Mouse (Mus musculus) induced T-regulatory cell, adult 2 months (primary cell): ENCODE measurements around the gene Rdx.
A peak's percentile ranks its signal among the peaks of the same experiment; 100 is the strongest.

Experiments used
- DNase-seq: peaks from one replicate; pipeline ENCODE4 v3.0.0-alpha.2; 2012; ENCODE audit warnings: low read depth

Gene Rdx

DNA sequence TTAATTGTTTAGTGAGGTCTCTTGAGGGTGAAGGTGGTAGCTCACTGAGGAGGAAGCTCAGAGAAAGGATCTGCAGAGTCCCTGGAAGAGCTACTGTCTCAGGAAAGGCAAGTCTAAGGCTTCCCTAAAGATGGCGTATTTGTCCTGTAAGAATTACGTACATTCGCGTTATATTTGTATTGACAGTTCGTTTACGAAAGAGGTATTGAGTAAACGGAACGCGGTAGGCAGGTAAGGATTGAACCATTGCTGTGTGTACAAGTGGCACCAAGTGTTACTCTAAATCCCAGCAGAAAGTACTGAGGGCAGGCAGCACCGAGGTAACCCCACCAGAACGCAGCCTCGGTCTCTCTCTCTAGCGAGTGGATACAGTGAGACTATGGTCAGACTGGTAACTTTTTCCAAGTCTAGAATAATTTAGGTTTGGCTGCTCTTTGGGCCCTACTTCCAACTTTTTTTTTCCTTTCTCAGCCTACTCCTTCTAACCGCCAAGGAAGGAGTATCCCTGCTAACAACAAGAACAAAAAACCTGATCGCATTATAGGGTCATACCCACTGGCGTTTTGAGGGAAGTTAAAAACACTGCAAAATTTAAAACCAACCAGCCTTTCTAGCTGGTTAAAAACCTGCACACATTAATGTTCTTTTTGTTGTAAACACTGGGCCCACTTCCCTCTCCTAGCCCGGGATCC lies at the start of gene Rdx:
Gene Rdx, plus strand, starts transcription at position 45 of the 692 bp plus-strand sequence.
- DNase-seq, result no peak

DNA sequence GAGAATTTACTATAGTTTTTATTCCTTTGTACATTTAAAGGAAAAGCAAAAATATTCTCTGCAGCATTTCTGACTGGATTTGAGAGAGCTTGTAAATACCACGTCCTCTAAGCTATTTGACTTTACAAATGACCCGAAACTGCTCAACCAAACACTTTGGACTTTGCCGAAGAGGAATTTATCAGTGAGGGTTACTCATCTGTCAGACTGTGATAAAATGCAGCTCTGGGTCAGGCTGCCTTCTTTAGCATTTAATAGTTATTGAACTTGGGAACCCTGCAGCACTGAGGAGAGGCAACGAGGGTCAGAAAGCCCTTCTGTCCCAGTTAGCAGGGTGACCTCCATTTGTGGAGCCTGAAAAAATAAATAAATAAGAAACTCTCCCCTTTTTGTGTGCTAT lies 43.5 kb upstream of the Rdx start:
- DNase-seq, result no peak

DNA sequence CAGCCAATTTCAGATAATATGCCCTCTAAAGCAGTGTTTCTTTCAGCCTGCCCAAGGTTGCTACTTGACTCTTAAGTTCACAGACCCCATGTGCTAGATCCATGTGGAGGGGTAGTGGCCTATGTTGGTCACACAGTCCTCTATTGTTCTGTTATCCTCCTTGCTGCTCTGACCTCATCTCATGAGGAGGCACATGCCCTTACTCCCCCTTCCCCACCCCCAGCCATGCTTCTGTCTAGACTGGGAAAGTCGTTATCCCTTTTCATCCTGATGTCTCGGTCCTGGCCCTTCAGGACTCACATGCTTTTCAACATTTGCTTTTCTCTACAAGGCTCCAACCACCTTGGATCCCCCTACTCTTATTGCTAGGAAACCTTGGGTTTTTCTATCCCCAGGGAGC lies 39.6 kb upstream of the Rdx start:
- no peak for DNase-seq

DNA sequence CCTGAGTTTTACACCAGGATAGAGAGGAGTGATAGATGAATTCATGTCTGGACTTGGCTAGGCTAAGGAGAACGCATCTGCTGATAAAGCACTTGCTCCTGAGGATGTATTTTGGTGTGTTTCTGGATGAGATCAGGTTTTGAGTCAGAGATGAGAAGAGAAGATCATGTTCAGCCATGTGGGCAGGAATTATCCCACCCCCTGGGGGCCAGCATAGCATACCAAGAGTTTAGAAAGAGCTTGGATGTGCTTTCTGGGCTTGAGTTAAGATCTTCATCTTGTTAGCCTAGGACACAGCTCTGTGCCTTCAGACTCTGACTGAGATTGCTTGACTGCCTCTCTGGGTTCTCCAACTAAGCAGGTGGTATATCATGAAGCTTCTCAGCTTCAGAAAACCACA lies 38.5 kb upstream of the Rdx start:
- no peak for DNase-seq

DNA sequence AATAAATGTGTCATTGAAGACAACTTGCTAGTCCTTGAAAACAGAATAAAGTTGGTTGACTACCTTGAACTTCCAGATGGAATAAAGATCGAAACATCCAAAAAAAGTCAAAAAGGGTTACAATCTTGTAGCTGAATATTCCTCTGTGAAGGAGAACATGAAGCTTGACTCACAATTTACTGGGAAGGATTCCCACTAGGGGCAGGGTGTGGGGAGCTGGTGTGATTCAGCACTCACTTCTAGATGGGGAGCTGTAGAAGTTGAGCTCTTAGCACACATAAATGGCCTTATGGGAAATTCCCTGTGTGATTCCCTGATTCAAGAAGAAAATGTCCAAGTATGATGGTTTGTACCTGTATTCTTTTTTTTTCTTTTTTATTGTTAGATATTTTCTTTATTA lies 34.7 kb upstream of the Rdx start:
- no peak for DNase-seq

DNA sequence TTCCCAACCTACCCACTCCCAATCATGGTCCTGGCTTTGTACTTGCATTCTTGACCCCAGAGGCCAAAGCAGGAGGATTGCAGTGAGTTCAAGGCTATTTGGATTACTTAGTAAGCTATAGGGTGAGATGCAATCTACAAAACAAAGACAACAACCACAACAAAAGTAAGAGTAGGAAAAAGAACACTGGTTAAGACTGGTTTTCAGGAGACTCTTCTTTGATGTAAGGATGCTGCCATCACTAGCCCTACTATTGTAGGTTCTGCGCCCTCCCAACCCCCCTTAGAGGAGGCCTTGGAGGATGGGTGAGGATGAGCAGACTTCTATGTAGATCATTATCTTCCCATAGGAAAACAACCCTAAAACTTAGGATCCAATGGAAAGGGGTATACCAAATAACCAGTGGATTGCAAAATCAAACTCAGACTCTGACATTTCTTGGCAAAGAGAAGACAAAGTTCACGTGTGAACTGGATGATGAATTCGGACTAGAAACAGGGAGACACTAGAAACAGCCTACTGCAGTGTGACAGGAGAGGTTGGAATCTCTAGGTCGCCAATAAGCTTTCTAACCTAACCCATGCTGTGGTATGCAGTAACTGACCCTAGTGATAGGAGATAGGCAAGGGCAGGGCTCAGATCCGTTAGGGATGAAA lies 34.1 kb upstream of the Rdx start:
- DNase-seq, result no peak

DNA sequence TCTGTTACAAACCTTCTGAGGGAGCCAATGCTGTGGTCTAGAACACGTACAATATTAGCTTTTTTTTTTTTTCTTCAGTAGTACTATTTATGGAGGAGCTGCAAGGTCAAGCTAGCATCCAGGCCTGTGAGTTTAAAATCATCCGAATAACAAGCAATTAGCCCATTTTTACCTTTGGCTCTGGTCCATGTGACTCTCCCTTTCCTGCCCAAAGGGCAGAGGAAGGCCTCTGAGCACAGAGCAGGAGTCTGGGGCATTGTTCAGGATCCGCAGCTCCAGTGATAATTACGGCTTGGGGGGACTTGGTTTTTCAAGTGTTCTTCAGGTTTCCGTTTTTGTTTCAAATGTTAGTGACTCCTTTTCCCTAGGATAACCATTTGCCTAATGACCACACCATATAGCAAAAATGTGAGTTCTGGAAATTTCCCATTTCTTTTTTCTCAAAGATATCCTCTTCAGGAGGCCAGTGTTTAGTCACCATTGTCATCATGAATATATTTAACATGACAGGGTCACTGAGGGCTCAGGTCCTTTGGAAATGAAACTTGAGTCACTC lies 33.0 kb upstream of the Rdx start:
- no peak for DNase-seq

DNA sequence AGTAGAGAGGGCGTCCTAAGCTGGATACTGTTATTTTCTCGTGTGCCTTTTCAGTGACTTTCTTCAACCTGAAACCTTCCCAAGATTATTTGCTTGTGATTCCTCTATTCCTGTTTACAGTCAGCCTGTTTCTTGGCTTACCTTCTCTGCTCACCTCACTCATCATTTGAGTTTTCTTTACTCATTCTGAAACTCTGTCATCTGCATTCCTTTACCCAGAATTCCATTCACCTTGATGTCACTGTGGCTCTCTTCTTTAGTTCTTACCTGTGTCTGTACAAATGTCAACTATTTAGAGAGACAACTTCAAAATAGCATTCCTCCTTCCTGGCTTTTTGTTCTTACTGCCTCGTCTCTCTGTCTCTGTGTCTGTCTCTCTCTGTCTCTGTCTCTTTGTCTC lies 29.9 kb upstream of the Rdx start:
- DNase-seq, result no peak

DNA sequence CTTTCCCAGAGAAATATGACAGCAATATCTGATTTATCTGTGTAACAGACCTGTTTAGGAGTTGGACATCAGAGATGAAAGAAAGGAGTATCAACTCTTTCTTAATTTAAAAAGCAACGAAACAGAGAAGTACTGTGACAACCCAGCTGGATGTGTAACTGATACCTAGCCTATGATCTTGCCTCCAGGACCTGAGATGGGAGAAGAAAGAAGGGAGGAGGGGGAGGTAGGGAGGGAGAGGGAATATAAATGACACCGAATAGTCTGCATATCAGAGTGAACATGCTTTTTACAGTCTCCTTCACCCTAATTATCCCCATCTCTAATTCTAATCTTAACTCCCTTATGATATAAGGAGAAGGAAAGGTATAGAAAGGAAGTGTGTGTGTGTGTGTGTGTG lies 29.1 kb upstream of the Rdx start:
- DNase-seq, result no peak

DNA sequence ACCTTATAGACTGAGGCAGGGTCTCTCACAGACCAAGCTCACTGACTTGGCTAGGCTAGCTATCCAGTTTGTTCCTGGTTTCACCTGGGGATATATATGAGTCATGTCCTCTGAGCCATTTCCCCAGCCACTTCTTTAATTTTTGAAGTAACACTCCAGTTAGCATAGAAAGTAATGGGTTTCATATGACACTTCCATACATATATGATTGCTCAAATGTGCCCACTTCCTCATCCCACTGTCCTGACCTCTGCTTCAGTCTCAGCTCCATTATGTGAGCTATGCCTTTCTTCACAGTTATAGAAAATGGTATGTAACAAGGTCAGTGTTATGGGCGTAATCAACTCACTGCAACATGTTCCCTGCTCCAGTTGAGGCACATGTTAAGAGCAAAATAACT lies 28.5 kb upstream of the Rdx start:
- DNase-seq, result no peak

DNA sequence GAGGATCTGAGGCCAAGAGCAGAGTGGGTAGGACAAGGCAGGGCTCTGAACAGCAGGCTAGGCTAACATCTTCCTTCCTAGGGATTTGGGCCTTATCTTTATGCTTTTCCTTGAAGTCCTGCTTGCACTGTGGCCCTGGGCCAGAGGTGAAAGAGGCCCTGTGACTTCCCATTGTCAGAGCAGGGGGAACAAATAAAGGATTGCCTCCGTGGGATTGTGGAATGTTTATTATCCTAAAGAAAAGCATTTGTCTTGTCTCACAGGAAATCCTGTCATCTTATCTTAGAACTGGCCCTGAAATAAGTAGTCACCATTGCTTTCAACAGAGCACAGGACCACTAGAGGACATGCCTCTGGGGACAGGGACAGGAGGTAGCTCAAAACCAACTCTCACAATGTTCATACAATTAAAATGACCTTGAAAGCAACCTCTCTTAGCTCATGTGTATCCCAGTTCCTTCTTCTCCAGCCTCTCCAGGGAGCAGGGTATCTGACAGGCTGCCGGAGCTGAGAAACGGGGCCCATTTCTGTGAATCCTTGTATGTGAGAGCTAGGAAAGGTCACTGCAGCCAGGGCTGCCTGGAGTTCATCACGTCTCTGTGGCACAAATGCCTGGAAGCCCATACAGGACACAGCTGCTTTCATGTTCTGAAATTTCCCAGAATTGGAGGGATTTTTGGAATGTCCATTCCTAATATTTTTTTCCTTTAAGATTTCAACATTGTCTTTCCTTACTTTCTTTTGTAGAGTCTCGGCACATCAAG lies 19.5 kb upstream of the Rdx start:
- DNase-seq, result no peak

DNA sequence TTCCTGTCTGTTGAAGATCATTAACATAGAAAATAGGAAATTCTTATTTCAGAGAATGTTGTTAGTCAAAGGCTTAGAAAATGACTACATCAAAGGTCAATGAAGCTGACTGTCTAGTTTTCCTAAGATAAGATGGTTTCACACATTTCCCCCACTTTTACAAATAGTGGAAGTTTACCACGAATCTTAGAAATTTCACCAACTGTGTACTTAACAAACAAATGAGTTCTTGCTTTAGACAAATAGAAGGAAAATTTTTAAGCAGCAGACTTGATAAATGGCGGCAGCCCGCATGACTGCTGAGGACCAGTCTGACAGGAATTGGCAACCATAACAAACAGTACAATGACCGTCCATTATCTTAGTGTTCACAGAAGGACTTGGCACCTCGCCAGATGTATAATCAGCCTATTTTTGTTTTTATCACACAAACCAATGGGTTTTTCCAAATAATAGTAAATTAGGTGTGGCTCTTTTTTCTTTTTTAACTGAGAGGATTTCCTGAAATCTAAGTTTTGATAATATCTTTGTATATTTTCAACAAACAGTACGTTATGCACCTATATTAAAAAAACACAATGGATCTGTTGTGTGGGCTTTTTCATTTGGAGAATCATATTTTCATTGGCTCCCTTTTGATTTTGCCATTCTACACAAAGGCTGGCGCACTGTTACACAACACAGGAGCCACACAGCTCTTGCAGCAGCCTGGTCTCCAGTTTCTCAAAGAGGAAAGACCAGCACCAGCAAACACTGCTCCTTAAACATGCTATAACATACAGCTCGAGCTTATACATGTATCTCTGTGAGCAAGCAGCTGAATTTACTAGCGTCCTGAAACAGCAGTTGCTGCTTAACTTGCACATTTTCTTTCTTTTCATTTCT lies 18.2 kb upstream of the Rdx start:
- no peak for DNase-seq

DNA sequence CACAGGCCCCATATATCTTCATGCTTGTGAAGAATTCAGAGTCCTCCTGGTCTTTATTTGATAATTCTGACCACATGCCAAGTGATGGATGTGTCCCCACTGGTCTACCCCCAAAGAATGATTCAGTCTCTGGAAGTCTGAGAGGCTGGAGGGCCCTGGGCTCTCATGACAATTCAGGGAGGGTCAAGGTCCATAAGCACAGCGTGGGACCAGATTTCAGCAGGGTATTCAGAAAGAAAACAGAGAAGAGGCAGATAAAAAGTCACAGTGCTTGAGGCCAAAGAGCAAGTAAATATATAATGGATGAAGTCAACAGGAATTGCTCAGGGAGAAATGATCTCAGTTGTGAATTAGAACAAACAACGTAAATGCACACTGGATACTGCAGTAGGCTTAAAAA lies 15.5 kb upstream of the Rdx start:
- DNase-seq, result no peak

DNA sequence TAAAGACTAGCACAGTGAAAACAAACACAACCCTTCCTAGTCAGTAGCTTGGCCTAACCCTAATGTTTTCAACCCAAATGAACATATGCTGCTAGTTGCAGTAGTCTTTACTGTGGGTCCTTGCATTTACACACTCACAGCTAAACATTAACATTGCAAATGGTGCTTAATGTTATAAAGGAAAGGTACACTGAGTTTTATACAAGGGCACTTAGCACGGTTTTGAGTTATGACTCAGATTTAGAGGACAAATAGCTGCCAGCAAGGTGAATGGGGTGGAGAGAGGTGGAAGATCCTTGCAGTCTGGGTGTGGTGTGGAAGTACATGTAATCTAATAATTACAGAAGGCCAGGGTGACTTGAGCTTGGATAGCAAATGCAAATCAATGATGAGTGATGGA lies 9.5 kb upstream of the Rdx start:
- no peak for DNase-seq

DNA sequence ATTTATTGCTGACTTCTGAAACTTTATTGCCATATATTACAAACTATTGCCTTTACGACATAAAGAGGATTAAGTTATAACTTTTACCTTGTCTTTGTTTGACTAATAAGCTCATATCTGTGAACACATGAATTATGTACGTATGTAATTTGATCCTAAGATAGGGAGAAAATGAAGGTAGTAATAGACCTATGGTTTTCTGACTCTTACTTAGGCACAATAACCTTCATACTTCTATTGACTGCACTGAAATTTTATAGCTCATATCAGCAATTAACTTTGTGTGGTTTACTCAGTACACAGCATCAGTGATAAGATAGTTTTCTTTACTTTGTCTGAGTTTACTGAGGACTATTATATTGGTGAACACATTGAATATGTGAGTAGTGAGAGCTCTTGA lies 5.3 kb upstream of the Rdx start:
- DNase-seq, result no peak

DNA sequence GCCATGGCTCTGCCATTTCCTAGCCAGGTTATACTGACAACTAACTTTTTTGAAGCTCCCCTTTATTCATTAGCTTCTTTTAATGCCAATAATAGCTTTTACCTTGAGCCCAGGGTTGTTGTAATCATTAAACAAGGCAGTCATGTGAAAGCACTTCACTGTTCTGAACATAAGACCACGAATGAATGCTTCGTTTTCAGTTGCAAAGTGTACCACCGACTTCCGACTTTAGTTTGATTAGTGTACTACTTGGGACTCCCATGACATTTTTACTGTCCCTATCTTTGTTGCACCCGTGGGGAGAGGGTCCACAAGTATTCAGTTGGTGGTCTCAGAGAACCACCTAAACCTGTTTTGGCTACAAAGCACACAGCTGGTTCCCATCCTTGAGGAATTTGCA lies 287 bp upstream of the Rdx start:
- no peak for DNase-seq

DNA sequence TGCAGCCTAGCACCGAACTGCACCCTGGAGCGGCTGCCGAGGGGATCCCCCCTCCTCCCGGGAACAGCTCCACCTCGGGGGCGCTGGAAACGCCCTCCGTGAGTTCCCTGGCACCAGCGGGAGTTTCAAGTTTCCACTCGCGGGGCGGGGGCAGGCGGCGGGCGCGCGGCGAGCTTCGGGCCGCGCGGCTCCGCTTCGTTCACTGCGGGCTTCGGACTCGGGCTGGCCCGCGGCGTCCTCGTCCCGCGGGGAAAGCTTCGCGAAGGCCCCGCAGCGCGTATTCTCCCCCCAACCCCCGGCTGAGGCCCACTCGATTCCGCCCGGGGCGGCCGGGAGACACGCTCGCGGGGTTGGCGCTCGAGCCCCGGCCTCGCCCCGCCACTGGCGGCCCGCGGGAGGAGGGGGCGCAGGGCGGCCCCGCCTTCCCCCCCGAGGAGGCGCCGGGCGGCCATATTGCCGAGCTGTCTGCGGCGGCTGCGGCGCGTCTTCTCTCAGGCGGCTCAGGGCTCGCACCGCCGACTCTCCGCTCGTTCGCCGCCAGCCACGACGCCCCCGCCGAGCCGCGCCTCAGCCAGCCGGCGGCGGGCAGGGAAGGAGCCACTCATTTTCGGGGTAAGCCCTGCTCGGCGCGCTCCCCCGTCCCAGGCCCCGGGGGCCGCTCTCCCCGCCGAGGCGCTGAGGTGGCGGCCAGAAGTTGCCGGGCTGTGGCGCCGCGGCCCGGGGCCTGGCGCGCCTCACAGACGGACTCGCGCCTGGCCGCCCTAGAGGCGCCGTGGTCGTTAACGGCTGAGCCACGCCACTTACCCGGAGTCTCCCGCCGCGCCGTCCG lies 1.1 kb downstream of the Rdx start:
- peak; percentile 85 for DNase-seq

DNA sequence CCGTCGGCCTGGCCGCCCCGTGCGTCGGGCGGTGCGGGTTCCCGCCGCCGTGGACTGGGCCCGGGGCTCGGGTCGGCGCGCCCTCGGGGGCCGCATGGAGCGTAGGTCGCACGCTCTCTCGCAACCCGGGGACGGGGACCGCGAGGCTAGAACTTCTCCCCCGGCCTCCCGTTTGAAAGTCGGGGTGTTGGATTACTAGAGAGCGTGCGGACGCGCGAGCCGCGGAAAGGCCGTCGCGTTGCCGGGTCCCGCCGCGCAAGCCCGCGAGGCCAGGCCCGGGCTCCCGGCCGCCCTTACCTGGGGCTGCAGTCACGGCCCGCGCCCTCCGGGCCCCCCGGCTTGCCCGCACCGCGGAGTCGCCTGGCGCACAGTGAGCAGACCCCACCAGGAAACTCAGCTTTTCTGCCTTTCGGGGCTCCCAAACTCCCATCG lies 1.7 kb downstream of the Rdx start:
- DNase-seq, result peak; percentile 63

DNA sequence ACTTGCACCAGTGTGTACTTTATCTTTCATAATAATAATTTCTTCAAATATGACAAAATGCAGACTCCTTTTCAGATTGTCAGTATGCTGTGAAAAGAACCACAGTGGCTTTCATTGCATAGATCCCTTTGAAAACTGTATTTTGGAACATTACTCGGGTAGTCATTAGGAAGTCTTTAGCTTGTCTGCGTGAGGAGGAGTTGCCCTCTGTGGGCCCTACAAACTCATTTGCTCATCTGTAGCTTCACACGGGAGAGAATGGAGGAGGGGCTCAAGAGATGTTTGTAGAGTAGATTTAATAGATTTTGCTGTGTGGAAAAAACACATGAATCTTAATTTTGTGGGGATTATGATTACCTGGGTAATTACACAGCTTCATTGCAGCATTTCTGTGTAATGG lies 2.6 kb downstream of the Rdx start:
- DNase-seq, result peak; percentile 35

DNA sequence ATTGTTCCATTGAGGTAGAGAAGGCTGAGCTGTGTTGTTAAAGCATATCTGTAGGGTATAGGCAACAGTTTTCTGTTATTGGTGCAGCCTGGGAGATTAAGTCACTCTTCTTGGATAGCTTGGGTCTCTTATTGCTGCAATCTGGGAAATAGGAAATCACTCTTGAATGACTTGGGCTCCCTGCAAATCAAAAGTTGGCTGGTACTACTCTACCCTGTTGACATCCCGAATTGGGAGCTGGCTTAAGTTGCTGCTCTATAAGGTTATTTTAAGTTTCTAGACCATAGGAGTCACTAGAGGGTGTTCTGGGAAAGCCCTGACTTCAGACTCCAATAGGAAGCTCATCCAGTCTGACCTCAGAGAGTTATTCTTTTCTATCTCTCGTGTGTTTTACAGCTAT lies 3.4 kb downstream of the Rdx start:
- DNase-seq, result no peak

DNA sequence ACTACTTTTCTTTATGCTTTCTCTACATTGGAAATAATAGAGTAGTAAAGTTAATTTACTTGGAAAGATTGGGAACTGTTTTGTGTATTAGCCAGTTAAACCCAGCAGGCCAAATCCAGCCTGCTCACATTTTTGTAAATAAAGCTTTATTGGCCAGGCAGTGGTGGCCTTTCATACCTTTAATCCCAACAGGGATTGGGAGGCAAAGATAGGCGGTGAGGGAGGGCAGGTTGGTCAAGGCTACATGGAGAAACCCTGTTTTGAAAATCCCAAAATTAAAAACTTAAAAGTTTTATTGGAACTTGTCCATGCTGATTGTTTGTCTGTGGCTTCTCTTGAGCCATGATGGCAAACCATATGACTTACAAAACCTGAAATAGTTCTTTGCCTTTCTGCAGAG lies 5.2 kb downstream of the Rdx start:
- no peak for DNase-seq
